Mouse (Mus musculus) lung, postnatal 14 days (tissue): ENCODE results near the gene Srsf3.
A peak's percentile ranks its signal among the peaks of the same experiment; 100 is the strongest.
"Not testable (repeated sequence)": the region's sequence is repeated elsewhere in the genome, so short reads cannot be mapped to it uniquely, and the experiment has no call there.

ENCODE experiments used
- DNase-seq: peaks from one replicate; pipeline ENCODE4 v3.0.0; 2021

The Srsf3 gene

DNA sequence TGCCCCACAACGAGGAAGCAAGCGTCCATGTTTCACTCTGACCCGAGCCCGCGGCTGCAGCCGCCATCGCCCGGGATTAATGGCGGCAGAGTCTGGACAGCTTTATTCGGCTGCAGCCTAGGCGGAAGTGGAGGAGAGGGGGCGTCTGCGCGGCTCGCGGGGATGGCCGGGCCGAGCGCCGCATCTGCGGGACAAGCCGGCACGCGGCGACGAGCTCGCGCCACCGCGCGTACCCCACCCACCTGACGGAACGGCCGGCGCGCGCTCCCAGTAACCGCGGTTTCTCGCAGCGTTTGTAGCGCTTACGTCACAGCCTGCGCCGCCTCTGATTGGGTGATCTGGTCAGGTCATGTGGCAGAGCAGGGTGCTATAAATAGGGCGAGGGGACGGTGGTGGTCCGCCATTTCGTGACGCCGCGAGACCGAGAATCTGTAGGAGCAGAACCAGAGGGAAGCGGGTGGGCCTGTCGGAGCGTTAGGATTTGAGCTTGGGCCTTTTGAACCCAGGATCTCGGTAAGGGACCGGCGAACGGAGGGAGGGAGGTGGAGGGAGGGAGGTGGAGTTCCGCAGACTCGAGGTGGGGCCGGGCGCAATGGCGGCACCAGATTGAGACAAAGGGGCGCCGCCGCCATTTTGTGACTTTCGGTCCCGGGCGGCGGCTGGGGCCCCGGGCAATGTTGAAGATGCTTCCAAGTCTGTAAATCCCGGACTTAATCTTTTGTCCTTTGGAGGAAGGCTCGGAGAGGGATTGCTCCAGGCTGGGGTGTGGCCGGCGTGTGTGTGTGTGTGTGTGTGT is at the start of gene Srsf3:
TSS of gene Srsf3 (plus strand) at position 355 of the 796 bp plus-strand sequence.
- DNase-seq, result peak; percentile 99

DNA sequence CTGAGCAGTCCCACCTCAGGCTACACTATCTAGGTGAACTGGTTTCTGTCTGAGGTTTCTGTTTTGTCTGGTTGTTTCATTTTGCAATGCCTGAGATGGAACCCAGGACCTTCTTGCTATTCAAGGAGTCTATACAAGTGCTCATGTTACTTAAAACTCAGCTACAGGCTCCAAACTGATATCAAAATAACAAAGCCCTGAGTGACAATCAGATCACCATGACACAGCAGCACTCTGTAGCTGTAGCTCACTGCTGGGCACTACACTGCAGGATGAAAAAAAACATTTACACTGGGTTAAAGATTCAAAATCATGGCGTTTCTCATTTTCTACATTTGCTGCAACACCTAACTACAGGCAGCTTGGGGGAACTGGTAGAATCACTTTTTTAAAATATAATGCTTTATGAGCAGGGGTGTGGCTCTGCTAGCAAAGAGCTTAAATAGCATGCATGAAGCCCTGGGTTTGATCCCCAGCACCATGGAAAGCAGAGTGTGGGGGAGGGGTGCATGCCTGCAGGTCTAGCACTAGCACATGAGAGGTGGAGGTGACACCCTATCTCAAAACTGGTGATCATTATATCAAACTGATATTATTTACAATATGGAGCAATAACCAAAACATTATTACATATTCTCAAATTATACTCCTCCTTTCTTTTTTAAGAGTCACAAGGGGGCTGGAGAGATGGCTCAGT is 47.6 kb upstream of the Srsf3 start:
- DNase-seq, result no peak

DNA sequence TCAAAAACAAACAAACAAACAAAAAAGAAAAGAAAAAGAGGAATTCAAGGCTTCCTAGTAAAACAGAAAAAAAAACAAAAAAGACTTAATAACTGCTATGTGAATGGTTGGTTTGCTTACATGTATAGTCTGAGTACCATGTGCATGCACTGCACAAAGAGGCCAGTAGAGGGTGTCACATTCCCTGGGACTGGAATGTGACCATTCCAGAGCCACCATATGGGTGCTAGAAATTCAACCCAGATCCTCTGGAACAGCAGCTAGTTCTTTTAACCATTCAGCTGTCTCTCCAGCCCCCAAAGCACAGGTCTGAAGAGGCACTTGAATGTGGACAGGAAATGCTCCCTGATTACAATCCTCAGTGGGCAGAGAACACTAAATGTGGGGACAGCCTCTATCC is 45.6 kb upstream of the Srsf3 start:
- DNase-seq, result peak; percentile 46

DNA sequence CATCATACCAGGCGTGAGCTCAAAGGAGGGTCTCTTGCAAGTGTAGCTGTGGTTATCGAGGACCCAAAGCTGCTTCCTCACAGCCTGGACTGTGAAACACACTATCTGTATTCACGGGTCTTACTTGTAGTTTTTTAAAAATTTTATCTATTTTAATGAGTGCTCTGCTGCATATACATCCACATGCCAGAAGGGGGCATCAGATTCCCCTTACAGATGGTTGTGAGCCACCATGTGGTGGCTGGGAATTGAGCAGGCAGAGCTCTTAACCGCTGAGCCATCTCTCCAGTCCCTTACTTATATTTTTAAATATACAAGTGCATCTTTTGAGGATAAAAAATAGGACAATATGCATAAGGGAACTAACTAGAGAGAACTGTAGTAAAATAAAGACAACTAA is 44.7 kb upstream of the Srsf3 start:
- DNase-seq, result peak; percentile 38

DNA sequence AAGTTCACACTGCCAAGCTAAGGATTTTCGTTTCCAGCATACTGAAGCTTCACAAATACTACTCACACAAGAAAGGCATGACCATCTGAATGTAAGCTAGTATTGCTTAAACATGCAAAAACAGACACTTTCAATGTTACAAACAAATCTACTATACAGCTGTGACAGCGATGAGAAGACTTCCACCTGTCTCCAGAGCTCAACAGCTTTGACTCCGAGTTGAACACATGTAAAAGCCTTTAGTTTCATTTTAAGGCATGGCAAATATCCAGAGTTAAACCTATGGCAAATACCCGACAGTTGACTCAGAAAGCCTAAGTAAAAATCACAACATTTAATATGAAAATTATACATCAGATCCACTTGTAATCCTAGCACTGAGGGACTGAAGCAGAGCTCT is 44.1 kb upstream of the Srsf3 start:
- no peak for DNase-seq

DNA sequence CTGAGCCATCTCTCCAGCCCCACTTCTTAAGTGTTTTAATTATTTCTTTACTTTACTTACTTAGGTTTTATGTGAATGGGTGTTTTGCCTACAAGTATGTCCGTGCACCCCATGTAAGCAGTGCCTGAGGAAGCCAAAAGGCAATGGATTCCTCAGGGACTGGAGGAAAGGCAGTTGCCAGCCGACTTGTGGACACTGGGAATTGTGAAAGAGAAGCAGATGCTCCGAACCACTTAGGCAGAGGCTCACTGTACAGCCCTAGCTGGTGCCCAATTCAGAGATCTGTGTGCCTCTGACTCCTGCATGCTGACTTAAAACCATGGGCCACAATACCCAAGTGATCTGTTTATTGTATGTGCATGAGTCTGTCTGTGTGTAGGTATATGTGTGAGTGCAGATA is 43.4 kb upstream of the Srsf3 start:
- DNase-seq, result no peak

DNA sequence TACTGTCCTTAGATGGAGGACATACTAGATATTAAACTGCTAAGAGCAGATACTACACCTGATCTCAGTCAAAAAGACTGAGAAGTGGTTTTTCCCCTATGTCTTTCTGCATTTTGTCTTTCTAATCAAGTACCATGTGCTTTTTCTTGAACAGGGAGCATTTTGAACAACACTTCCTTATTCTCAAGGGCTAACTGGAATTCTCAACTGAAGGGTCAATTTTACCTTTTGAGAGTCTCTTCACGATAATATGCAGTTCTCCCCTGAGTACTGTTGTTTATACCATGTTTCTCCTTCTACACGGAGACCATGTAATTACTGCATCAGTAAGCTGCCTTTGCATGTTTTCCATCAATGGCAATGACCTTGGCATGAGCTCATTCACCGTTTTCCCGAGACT is 42.4 kb upstream of the Srsf3 start:
- DNase-seq, result no peak

DNA sequence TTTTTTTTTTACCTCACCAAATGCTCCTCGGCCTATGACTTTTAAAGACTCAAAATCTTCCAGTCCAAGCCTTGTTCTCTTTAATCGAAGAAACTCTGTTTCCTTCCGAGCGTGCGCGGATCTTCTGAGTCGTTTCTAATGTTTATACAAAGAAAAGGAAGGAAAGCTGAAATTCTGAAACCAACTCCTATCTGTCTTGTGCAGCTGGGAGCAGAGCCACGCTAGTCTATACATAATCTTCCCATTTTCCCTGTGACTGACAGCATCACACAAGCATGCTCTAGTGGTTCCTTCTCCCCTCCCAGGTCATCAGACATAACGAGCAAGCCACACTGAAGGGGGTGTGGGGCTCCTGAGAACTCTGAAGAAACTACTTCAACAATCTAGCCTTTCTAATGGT is 41.1 kb upstream of the Srsf3 start:
- no peak for DNase-seq

DNA sequence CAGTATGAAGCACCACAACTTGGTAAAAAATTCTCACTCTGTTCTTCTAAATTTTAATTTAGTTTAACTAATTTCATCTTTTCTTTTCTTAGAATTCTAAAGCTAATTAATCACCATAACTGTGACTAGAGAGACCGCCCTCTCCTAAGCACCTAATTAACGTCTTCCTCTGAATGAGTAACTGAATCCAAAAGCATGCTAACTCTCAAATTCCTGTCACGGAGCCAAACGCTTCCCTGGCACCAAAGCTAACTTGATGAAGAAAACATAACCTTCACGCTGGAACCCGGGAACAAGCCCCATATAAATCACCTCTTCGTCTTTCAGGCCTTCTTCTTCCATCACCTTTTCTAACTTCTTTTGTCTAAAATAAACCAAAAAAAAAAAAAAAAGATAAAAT is 40.3 kb upstream of the Srsf3 start:
- peak; percentile 69 for DNase-seq

DNA sequence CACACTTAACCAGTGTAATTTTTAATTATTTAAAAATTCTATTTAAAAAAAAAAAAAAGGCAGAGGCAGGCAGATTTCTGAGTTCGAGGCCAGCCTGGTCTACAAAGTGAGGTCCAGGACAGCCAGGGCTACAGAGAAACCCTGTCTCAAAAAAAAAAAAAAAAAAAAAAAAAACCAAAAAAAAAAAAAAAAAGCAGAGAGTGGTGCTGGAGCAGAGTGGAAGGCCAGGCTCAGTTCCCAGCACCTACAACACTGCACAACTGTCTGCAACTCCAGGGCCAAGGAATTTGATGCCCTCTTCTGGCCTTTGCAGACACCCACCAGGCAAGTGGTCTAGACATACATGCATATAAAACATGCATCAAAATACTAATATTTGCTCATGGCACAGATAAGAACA is 39.4 kb upstream of the Srsf3 start:
- not testable (repeated sequence) for DNase-seq

DNA sequence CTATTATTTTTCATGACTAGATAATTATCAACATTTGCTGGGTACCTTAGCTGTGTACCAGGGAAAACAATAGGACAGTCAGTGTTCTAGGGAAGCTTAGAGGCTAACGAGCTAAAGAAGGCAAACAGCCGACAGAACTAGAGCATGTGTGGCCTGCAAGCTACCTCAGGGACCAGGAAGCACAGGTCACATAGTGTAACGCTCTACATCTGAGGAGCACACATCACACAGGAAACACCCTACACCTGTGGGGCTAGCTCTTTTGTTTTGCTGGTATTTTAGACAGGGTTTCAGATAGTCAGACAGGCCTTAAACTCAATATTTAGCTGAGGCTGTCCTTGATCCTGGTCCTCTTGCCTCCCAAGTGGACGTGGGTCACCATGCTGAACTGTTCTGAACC is 37.8 kb upstream of the Srsf3 start:
- no peak for DNase-seq

DNA sequence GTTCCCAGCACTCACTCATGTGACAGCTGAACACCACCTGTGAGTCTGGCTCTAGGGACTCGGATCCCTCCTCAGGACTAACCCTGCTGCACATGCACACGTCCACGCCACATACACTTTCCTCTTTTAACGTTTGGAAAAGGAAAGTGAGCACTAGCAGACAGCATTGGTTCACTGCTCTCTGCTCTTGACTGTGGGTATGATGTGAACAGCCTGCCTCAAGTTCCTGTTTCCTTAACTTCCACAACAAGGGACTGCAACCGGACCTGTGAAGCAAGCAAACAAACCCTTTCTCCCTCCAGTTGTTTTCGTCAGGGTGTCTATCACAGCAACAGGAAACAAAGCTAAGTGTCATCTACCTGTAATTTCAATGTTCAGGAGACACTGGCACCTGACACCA is 32.0 kb upstream of the Srsf3 start:
- no peak for DNase-seq

DNA sequence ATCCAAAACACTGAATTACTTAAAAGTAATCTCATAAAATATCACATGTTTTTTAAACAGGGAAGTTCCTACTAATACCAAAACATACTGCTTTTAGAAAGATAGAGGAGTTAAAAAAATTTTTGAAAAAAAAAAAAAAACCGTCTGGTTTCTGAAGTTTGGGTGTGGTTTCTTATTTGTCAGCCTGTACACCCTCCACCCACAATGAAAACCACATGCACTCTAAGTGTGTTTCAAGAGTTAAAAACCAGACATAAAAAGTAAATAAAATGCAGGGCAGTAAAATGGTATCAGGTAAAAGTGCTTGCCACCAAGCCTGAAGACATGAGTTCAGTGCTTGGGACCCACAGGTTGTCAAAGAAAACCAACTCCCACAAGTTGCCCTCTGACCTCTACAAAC is 28.7 kb upstream of the Srsf3 start:
- DNase-seq, result no peak

DNA sequence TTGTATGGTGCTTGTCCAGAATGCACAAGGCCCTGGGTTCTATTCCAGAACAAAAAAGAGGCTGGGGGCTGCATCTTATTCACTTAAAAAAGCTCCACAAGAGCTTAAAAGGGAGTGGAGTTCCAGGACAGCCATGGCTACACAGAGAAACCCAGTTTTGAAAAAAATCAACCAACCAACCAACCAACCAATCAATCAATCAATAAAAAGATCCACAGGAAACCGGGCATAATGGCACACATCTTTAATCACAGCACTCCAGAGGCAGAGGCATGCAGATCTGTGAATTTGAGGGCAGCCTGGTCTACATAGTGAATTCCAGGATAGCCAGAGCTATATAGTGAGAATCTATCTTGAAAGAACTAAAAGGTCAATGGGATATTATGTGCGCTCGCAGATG is 27.4 kb upstream of the Srsf3 start:
- no peak for DNase-seq

DNA sequence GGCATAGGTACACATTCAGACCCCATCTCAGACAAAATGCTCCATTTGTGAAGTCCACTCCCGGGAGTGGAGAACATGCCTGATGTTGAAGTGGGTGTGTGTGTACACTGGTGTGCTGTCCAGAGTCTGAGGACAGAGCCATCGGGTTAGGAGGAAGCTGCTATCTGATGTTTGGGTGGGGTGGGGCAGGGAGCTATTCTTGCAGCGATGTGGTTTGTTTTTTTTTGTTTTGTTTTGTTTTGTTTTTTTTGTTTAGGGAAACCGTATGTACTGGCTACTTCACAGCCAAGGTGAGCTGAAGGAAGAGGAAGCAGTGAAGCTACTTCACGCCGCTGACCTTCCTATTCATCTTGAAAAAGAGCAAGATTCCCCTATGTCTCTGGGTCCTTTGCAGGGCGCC is 25.6 kb upstream of the Srsf3 start:
- DNase-seq, result no peak

DNA sequence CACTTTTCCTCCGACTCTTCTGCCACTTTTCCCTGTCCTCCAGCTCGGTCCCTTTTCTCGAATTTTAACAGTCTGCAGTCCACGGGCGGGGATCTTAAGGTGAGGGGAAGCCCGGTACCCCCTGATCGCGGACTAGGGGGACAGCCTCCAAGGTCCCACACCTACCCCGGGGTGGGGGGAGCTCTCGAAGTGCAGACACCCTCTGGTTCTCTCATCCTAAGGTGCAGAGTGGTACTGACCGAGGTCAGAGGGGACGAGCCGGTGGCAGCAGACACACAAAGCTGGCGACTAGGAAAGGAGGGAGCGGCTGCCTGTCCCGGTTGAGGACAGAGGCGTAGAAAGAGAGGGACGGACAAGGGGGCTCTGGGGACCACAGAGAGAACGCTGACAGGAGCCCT is 25.2 kb upstream of the Srsf3 start:
- no peak for DNase-seq

DNA sequence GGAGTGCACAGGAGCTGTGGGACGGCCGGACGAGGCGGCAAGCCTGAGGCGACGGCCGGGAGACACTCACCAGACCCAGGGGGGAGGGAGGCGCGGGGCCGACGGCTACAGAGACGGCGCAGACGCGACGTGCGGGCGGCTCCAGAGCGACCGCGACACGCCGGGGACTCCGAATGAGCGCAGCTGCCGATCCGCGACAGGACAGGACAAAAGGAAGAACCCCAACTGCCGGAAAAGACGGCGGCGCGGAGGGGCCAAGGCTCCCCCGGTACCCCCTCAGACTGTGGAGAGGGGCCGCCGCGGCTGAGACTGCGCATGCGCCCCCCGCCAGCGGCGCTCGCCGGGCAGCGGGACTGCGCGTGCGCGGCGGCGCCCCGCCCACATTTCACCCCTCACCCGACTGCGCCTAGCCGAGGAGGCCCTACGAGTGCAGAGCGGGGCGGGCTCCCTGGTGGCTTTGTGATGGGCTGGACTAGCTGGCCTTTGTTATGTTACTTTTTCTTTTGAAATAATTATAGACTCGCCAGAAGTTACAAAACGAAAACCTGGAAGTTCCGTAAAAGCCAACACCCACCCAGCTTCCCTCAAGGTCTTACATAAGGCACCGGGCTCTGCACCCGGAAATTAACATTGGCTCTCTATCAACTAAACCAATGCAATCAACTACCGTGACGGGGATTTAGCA is 24.6 kb upstream of the Srsf3 start, which contains the start of gene Stk38:
TSS of gene Stk38 (minus strand) at position 355 of the 685 bp plus-strand sequence.
- peak; percentile 93 for DNase-seq

DNA sequence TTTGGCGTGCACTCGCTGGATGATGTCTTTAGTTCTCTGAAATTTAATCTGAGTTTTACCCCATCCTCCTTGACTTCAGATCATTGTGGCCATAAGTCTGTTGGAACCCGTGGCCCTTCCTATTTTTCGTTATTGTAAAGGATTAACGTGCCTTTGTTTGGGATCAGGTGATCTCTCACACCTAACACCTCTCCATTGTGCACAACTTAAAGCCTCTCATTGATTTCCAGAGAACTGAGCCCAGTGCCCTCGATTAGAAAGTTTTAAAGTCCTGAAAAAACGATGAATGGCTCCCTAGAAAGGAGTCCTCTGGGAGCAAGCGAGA is 24.1 kb upstream of the Srsf3 start:
- DNase-seq, result no peak

DNA sequence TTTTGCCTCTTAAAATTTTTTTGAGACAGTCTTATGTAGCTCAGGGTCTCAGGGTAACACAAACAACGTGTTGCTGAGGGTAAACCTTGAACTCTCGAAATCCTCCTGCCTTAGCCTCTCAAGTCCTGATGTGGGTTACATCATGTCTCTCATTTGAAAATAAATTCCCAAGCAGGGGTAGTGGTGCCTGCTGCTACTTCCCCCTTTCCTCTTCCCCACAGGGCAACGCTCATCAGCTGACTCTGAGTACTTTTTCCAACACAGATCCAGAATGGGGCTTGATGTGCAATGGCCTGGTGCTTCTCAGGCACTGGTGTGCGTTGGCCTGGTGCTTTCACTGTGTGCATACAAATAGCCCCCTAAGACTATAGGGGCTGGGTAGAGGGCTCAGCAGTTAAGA is 23.2 kb upstream of the Srsf3 start:
- DNase-seq, result no peak

DNA sequence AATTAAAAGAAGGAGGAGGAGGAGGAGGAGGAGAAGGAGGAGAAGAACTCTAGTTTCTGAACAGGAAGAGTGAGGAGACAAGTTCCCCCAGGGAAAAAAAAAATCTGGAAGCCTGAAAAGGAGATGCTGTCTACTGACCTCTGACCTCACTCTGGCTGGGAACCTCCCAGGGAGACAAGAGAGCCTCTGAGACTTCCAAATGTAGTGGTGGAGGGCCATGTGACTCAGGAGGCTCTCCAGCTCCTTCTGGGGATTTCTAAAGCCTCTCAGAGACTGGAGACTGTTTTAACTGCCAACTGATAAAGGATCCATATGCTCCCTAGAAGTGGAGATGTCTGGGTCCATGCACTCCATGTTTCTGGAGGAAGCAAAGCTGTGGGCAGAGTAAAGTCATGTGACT is 18.2 kb upstream of the Srsf3 start:
- no peak for DNase-seq

DNA sequence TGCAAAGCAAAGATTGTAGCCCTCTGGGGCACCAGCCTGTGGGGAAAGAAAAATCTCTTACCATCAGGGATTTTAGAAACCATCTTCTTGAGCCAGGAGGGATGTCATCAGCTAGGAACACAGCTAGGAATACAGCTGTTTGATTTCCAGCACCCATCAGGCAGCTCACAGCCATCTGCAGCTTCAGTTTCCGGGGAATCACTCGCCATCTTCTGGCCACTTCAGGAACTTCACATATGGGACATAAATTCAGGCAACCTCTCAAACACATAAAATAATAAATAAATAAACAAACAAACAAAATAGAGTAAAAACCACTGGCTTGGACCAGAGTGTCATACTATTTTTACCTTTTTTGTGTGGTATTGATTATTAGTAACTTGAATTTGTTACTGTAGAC is 16.8 kb upstream of the Srsf3 start:
- peak; percentile 54 for DNase-seq

DNA sequence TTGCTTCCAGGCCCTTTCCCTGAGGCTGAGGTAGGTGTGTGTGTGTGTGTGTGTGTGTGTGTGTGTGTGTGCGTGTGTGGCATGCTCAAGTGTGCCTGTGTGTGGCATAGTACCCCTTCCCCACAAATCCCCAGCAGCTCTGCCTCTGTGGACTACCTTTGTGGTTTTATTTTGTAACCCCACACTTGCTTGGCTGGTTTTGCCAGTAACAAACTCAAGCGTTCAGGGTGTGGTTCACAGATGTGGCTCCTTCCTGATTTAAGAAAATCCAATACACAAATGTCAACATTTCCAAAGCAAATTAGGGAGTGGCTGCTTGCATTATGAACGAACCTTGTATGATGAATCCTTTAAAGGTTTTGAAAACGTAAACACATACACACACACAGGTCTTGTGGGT is 15.7 kb upstream of the Srsf3 start:
- DNase-seq, result no peak

DNA sequence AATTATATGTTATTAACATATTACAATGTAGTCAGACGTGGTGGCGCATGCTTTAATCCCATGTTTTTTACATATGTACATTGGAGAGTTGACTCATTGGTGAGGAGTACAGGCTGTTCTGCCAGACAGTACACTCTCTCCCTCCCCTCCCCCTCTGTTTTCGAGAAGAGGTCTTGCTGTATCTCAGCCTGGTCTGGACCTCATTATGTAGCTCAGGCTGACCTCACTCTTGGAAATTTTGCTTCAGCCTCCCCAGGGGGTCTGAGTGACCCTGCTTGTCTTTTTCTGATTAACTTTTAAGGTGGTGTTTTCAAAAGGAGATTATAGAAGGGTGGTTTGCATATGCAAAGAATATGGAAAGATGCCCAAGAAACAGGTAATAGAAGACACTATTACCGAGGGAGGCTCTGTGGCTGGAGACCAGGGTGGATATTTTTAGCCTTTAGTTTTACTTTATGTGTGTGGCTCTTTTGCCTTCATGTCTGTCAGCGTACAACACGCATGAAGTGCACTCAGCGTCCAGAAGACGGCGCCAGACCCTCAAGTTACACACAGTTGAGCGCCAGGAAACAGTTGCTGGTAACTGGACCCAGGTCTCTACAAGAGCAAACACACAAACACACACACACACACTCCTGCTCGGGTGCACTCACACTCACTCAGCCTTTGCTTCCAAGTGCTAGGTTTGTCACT is 14.0 kb upstream of the Srsf3 start:
- peak; percentile 35 for DNase-seq

DNA sequence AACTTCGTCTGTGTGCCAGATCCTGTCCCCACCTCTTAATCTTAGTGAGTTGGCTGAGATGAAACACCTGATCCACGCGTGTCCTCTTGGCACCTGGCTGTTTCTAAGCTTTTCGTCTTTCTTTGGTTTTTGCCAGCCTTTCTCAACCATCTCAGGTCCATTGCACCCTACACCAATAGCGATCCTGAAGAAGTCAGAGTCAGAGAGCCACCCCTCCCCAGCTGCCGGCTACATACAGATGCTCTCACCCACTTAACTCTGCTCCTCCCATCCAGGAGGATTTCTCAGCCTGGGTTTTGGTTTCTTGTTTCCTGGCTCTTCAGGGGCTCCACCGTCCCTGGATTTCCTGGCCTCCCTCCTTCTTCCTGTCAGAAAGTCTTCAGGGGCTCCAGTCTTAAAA is 13.0 kb upstream of the Srsf3 start:
- no peak for DNase-seq
